Mouse (Mus musculus) ovary, postnatal 14 days (tissue): ENCODE results near the gene Vwce.
A peak's percentile ranks its signal among the peaks of the same experiment; 100 is the strongest.

ENCODE experiments used
- DNase-seq: peaks from one replicate; pipeline ENCODE4 v3.0.0; 2022; ENCODE audit warnings: low spot score

The Vwce gene

GRCm38 (mm10) chr19:10691121-10691520 is 57.1 kb downstream of the Vwce start:
- DNase-seq: no peak

DNA sequence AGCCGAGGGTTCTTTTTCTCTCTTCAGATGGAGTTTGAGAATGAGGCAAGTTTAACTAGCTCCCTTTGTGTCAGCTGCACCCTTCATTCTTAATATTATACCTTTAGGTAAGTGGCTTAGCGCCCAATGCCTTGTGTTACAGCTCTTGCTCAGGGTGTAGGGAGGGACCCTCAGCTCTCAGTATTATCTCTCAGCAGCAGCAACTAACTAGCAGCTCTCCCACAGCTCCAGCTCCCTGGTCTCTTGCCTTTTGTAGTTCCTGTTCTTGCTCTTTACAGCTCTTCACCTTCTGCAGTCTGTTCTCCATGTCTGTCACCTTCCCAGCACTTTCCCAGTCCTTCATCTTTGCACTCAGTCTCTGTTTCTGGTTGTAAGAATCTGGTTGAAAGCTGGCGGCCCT is 57.6 kb downstream of the Vwce start:
- DNase-seq: no peak

DNA sequence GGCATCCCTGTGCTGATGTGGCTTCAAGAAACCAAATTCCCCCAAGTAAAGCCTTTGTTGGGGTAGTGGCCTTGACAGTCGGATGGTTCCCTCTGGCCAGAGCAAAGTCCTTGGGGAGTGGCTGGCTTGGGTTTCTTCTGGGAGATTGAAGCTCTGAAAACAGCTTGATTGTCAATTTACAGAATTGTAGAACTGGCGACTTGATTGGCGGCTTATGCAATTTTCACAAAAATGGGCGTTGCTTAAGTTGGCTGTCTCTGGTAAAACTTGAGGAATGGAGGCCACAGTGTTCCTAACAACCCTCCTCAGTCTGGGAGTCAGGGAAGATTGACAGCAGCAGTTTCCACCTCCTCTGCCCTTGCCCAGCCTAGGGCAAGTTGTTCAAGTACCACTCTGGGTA is 58.3 kb downstream of the Vwce start:
- DNase-seq: no peak

DNA sequence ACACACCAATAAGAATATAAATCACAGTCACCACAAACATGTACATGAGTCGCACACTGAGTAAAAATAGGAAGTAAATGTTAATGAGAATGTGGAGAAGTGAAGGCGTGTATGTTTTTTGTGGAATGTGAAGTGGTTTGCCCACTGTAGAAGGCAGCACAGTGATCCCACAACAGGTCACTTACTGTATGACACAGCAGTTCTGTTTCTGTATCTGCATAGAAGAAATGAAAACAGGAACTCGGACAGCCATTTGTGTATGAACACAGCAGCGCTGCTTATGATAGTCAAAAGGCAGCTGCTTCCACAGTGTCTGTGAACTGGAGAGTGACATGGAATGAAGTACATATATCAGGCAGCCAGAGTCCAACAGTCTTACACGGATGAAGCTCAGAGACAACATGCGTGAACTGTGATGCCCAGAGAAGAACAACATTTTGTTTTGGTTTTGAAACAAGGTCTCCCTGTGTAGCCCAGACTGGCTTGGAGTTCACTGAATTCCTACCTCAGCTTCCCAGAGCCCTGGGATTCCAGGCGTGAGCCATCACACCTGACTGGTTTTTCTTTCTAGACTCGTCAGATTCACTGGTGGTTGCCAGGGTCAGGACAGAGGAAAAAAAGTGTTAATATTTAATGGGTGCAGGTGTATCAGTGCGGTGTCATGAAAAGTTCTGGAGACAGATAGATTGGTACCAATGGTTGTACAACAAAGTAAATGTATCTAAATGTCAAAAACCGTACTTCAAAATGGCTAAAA is 60.1 kb downstream of the Vwce start:
- no peak for DNase-seq

DNA sequence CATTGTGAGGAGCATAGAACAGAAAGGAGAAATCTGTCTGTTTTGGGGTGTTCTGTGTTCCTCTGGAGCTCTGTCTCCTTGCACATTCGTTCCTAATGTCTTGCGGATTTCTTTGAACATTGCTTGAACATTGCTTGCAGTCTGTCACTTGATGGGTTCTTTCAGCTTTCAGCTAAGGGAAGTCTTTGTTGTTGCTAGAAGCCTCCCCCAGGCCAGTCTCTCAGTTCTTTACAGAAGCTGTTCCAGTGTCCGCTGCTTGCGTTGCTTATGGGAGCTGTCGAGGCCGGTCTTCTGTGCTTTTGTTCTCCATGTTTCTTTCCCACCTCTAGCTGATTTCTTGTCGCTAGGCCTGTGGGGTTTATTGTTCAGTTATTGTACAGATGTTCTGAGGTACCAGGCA is 61.8 kb downstream of the Vwce start:
- no peak for DNase-seq

GRCm38 (mm10) chr19:10698131-10698991 is 64.3 kb downstream of the Vwce start:
- DNase-seq: no peak

GRCm38 (mm10) chr19:10699851-10700250 is 65.8 kb downstream of the Vwce start:
- no peak for DNase-seq

DNA sequence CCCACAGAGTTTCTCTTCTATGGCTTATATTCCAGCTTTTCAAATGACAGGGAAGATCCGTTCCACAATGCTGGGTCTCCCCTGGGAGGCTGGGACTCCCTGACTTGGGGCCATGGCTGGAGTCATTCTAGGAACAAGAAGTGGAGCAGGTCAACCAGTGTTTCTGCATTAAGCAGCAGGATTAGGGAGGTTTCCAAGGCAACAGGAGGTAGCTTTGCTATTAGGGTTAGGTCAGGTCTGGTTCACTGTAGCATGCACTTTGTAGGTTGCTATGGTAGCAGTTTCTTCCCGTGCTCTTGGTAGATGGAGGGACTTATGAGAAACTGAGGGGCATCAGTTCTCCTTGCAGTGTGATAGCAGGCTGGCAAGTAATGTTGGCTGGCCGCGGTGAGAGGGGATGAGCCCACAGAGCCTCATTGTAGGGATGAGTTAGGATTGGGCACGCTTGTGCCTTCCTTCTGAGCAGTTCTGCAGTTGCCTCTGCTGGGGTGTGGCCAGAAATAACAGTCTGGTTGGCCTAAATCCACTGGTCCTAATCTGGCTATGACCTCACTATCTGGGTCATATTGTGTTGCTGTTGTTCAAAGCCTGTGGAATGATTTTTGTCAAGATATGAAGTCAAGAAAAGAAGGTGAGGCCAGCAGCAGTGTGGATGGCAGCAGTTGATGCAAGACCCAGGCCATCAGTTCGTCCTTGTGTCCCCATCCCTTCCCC is 67.2 kb downstream of the Vwce start:
- DNase-seq: no peak

- no peak for DNase-seq
These were observed 68.1 kb downstream of the Vwce start for GRCm38 (mm10) chr19:10702125-10702524.

GRCm38 (mm10) chr19:10703470-10703869 is 69.5 kb downstream of the Vwce start:
- DNase-seq: no peak

DNA sequence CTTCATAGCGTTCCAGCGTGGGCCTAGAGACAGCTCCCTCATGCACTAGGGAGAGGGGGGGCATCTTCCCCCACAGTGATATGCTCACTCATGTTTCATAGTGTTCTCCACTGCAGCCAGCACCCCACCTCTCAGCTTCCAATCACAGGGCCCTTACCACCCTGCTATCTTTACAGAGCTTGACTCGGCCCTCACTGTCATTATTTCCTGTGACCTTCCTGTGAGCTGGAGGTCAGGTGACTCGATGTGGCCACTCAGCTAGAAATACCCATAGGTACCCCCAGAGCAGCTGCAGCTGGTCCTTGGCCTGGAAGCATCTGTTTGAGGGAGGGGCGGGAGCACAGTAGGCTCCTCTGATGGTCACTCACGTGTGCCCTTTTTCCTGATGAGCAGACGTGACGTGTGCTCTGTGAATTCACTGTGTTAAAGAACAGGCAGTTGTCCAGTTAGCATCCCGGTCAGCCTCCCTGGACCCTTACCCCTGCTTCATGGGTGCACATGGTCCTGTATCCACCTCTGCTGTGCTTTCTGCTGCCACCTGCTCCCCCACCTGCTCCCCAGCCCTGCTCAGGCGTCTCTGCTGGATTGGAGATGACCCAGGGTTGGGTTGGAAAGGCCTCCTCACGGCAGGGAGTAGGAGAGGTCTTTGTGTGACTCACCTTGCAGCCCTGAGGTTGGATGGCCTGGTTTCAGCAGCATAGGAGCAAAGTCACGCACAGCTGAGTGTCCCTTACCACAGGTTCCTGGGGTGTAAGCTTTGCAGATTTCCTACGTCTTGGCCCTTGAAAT is 73.3 kb downstream of the Vwce start:
- no peak for DNase-seq

GRCm38 (mm10) chr19:10707881-10708280 is 73.9 kb downstream of the Vwce start:
- no peak for DNase-seq

DNA sequence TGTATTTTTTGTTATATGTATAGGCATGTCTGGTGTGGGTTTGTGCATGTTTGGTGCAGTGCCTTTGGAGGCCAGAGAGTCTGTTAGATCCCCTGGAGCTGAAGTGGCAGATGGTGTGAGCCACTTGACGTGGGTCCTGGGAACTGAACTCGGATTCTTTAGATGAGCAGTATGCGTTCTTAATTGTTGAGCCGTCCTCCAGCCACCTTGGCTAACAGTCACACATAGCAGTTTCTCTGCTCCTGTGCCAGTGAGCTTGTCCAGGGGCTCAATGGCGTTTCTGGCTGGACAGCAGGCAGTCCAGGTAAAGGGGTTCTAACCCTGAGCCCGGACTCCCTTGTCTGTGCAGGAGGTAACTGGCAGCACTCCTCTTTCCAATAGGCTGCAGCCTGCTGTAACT is 74.9 kb downstream of the Vwce start:
- no peak for DNase-seq

GRCm38 (mm10) chr19:10709360-10710087 is 75.5 kb downstream of the Vwce start:
- peak; percentile 97 for DNase-seq

DNA sequence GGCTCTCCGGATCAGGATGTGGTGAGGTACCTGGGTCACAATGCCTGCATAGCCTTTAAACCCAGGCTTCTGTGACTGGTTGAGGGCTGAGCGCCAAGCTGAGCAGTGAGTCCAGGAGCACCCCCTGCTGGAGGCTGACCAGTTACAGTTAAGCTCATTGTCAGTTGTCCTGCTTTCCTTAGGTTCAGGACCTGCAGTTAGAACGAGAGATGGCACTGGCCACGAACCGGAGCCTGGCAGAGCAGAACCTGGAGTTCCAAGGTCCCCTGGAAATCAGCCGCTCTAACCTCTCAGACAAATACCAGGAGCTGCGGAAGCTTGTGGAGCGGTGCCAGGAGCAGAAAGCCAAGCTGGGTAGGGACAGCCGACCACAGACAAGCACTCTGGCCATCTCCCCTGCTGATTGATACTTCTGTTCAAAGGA is 76.1 kb downstream of the Vwce start:
- no peak for DNase-seq

DNA sequence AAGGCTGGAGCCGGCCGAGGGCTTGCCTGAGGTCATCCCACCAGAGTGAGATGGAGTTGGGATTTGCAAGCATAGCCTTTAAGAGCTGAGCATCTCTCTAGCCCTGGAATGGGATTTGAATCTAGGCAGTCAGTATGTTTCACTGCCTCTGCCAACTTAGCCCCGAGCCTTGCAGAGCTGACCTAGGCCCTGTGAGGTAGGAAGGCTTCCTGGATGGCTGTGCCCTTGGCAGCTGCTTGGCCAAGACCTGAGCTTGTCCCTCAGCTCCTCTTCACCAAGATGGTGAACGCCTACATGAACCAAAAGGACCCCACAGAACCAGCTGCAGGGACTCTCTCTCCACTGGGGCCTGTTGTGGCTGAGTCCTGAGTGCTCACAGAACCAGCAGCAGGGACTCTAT is 76.7 kb downstream of the Vwce start:
- DNase-seq: no peak

GRCm38 (mm10) chr19:10712194-10712593 is 78.2 kb downstream of the Vwce start:
- no peak for DNase-seq

GRCm38 (mm10) chr19:10712646-10713045 is 78.6 kb downstream of the Vwce start:
- DNase-seq: no peak

DNA sequence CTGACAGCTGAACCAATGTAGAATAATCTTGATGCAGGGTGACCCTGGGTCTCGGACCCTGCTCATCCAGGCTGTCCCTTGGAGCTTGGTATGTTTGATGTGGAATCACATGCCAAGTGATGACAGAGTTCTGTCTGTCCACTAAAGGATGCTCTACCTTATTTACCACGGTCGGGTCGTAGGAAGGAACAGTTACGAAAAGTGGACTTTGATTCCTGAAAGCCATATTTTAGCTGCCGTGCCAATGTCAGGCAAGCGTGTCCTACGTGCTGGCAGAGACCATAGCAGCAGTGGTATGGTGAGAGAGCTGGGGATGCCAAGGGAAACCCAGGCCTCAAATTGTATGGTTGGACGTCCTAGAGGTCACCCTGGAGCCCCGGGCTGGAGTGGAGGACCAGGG is 79.5 kb downstream of the Vwce start:
- no peak for DNase-seq

DNA sequence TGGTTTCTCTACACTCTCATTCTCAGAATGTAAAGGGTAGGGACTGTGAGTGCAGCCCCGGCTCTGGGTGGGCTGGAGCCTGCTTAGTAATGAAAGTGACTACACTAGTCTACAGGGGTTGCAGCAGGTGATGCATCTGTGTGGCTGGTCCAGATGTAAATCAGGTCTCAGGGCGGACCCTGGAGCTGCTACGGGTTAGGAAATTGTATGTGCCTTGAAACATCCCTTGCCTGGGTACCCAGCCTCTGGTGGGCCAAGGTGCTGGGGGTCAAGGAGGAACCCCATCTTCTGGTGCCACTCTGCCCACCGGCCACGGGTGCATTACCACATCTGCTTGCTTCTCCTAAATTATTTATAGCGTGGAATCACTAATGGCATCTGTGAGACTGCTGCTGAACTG is 80.2 kb downstream of the Vwce start:
- DNase-seq: no peak
